16 mouse cellular contexts compared by ENCODE assay signal in the genomic region with DNA sequence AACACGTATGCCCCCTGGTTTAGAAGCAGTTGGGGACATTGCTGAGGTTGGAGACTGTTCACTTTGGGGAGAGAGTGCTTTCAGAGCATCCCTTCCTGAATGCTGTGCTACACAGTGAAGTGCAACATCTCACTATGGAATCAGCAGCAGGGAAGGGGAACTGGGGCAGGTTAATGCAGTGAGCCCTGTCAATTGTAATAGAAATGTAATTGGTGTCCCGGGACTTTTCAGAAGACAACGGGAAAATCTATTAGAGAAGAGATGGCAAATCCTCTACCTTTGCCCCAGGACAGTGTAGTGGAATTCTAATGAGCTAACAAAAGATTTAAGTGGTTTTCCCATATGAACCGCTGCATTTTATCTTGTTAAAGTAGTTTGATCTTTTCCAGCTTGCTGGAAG.
"Had no signal": no experiment of that assay in that cellular context is flagged by ENCODE, and none has a peak within 500 bp of the region (broad histone marks: within the 10 kb centered on the region; RNA-seq: fewer than 3 reads in every experiment).

No protein-coding gene starts in this region.

- ATAC-seq: intestine, postnatal 0 days had no signal

- H3K4me3 ChIP-seq: layer of hippocampus, adult 2 months; liver, embryonic 13.5 days; midbrain, embryonic 15.5 days; neural tube, embryonic 12.5 days; stomach, embryonic 15.5 days had no signal

- H3K4me1 ChIP-seq: liver, embryonic 13.5 days; neural tube, embryonic 12.5 days; stomach, embryonic 15.5 days had no signal

- DNase-seq: kidney, adult 2 months; kidney, postnatal 25 days; layer of hippocampus, adult 9-11 months; liver, embryonic 13.5 days; lung, adult 2 months; lung, postnatal 14 days; lung, postnatal 4 days; right cerebral cortex, postnatal 25 days; spleen, adult 18-20 months; thymus, postnatal 25 days had no signal

- H3K27me3 ChIP-seq: liver, embryonic 13.5 days; midbrain, embryonic 15.5 days; neural tube, embryonic 12.5 days; stomach, embryonic 15.5 days had no signal

- H3K36me3 ChIP-seq: liver, embryonic 13.5 days; midbrain, embryonic 15.5 days; neural tube, embryonic 12.5 days; stomach, embryonic 15.5 days had no signal

- H3K9ac ChIP-seq: liver, embryonic 13.5 days; midbrain, embryonic 15.5 days; neural tube, embryonic 12.5 days; stomach, embryonic 15.5 days had no signal

- H3K4me2 ChIP-seq: liver, embryonic 13.5 days; midbrain, embryonic 15.5 days; neural tube, embryonic 12.5 days; stomach, embryonic 15.5 days had no signal

- H3K27ac ChIP-seq: kidney, postnatal 0 days; layer of hippocampus, adult 2 months; liver, embryonic 13.5 days; midbrain, embryonic 15.5 days; neural tube, embryonic 12.5 days; stomach, embryonic 15.5 days had no signal

- H3K9me3 ChIP-seq: liver, embryonic 13.5 days; midbrain, embryonic 15.5 days; neural tube, embryonic 12.5 days; stomach, embryonic 15.5 days had no signal
